Mouse (Mus musculus): ENCODE data around the gene Vwa7. TPM values are rescaled to one million over a fixed set of nuclear protein-coding genes. Genes with fewer than 3 reads are reported as not detected.
"Not testable (repeated sequence)": the region's sequence is repeated elsewhere in the genome, so short reads cannot be mapped to it uniquely, and the experiment has no call there.

Vwa7 gene
- polyA plus RNA-seq, 1 experiment from 2014 or later: 0.13 TPM

DNA sequence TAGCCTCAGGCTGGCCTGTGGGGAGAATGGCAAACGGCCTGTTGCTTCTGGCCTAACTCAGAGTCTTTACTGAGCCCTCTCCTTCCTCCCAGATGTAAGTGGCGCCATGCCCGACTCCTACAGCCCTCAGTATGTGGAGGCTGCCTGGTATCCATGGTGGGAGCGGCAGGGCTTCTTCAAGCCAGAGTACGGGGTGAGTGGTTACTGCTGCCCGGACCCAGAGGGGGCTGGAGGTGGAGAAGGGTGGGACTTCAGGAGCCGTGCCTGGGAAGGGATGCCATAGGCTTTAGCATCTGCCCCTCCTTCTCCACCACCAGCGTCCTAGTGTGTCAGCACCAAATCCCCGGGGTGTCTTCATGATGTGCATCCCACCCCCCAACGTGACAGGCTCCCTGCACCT is 11.2 kb upstream of the Vwa7 start:
- H3K27ac ChIP-seq (ENCODE audit: low read length): no peak overlapping the region
- no peak for ATAC-seq (ENCODE audit: low read depth)
- H3K27me3 ChIP-seq (ENCODE audit: control insufficient read depth, insufficient read depth, low read depth, low read length): no peaks in the 10 kb centered on the region
- H3K4me2 ChIP-seq (ENCODE audit: low read depth, low read length): no peak overlapping the region
- 86% methylated on average over 10 of the region's 10 CpGs for WGBS (ENCODE audit: insufficient replicate concordance)
- peaks cover 38% of the 10 kb centered on the region for H3K36me3 ChIP-seq (ENCODE audit: control insufficient read depth, insufficient read depth)
- no peak overlapping the region for H3K4me3 ChIP-seq (ENCODE audit: low read depth, low read length)
- no peak overlapping the region for H3K9ac ChIP-seq (ENCODE audit: low read depth, low read length)
- H3K4me1 ChIP-seq (ENCODE audit: control insufficient read depth, low read depth, low read length): peaks cover 21% of the 10 kb centered on the region
- no peaks in the 10 kb centered on the region for H3K9me3 ChIP-seq (replicated peaks; ENCODE audit: control insufficient read depth, low read length)

DNA sequence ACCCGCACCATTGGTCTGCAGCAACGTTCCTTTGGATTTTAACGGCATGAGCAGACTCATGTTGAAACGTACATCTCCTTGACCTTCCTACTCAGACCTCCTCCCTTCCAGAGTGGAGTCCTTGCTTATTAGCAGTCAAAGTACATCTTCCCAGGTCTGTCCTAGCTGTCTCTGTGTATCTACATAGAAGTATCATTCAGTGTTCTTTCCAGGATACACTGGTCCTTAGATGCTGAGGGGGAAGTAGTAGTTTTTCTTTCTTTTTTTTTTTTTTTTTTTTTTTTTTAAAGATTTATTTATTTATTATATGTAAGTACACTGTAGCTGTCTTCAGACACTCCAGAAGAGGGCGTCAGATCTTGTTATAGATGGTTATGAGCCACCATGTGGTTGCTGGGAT is 10.5 kb upstream of the Vwa7 start:
- not testable (repeated sequence) for H3K27ac ChIP-seq (ENCODE audit: low read length); H3K9me3 ChIP-seq (replicated peaks; ENCODE audit: control insufficient read depth, low read length); H3K4me3 ChIP-seq (ENCODE audit: low read depth, low read length); ATAC-seq (ENCODE audit: low read depth); H3K27me3 ChIP-seq (ENCODE audit: control insufficient read depth, insufficient read depth, low read depth, low read length); H3K4me2 ChIP-seq (ENCODE audit: low read depth, low read length); H3K9ac ChIP-seq (ENCODE audit: low read depth, low read length)
- peaks cover 45% of the 10 kb centered on the region for H3K36me3 ChIP-seq (ENCODE audit: control insufficient read depth, insufficient read depth)
- 88% methylated on average over 4 of the region's 5 CpGs for WGBS (ENCODE audit: insufficient replicate concordance)
- H3K4me1 ChIP-seq (ENCODE audit: control insufficient read depth, low read depth, low read length): peaks cover 21% of the 10 kb centered on the region

DNA sequence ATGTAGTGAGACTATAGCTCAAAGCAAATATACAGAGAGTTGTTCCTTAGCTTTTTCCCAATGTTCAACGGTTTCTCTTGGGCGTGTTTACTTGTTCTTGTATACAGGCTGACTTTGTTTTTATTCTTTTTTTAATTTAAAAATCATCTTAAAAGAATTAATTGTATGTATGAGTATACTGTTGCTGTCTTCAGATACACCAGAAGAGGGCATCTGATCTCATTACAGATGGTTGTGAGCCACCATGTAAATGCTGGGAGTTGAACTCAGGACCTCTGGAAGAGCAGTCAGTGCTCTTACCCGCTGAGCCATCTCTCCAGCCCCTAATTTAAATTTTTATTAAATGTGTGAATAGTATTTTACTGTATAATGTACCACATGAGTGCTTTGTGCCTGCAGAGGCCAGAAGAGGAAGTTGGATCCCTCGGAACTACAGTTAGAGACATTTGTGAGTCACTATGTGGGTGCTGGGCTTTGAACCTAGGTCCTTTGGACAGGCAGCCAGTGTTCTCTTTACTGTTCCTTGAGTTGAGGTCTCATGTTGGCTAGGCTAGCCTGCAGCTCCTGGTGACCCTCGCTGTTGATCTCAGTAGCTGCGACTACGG is 8.9 kb upstream of the Vwa7 start:
- H3K4me2 ChIP-seq (ENCODE audit: low read depth, low read length): no peak overlapping the region
- no peak for ATAC-seq (ENCODE audit: low read depth)
- H3K4me3 ChIP-seq (ENCODE audit: low read depth, low read length): no peak overlapping the region
- H3K27ac ChIP-seq (ENCODE audit: low read length): no peak overlapping the region
- peaks cover 61% of the 10 kb centered on the region for H3K36me3 ChIP-seq (ENCODE audit: control insufficient read depth, insufficient read depth)
- H3K9ac ChIP-seq (ENCODE audit: low read depth, low read length): no peak overlapping the region
- no peaks in the 10 kb centered on the region for H3K9me3 ChIP-seq (replicated peaks; ENCODE audit: control insufficient read depth, low read length)
- WGBS (ENCODE audit: insufficient replicate concordance): 79% methylated on average over 7 of the region's 7 CpGs
- H3K27me3 ChIP-seq (ENCODE audit: control insufficient read depth, insufficient read depth, low read depth, low read length): no peaks in the 10 kb centered on the region
- peaks cover 19% of the 10 kb centered on the region for H3K4me1 ChIP-seq (ENCODE audit: control insufficient read depth, low read depth, low read length)

DNA sequence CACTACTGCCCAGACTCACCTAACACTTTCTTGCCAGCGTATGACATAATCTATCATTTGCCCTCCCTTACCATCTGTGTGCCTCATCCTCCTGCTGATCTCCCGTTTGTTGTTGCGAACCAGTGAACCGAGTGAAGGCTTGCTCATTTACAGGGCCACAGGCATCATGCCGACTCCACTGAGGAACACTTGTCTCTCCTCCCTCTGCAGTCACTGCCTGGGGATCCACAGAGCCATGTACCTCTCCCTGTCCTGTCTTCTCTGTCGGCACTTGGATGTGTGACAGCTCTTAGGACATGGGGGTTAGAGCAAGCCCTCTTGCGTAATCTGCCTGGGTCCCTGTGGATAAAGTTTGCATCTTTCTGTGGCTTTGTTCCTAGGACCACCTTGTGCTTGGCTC is 6.8 kb upstream of the Vwa7 start:
- H3K4me1 ChIP-seq (ENCODE audit: control insufficient read depth, low read depth, low read length): no peaks in the 10 kb centered on the region; the same call in 1 of the 2 replicates
- H3K9me3 ChIP-seq (replicated peaks; ENCODE audit: control insufficient read depth, low read length): no peaks in the 10 kb centered on the region
- H3K9ac ChIP-seq (ENCODE audit: low read depth, low read length): no peak overlapping the region
- no peak overlapping the region for H3K27ac ChIP-seq (ENCODE audit: low read length)
- no peak overlapping the region for H3K4me3 ChIP-seq (ENCODE audit: low read depth, low read length)
- peaks cover 77% of the 10 kb centered on the region for H3K36me3 ChIP-seq (ENCODE audit: control insufficient read depth, insufficient read depth)
- H3K4me2 ChIP-seq (ENCODE audit: low read depth, low read length): no peak overlapping the region
- 82% methylated on average over 7 of the region's 7 CpGs for WGBS (ENCODE audit: insufficient replicate concordance)
- ATAC-seq (ENCODE audit: low read depth): no peak
- H3K27me3 ChIP-seq (ENCODE audit: control insufficient read depth, insufficient read depth, low read depth, low read length): no peaks in the 10 kb centered on the region

DNA sequence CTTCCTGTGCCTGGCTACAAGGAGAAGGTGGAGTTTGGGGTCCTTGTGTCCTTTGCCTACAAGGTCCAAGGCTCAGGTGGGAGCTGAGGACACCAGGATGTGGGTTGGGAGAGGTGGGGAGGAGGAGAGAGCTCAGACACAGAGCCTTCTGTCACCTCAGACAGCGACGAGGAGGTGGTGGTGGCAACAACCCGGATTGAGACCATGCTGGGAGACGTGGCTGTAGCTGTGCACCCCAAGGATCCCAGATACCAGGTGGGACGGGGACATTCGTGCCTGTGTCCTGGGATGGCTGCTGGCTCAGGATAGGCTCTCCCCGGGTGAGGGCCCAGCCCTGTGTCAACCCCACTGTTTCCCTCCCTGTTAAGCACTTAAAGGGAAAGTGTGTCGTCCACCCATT is 4.9 kb upstream of the Vwa7 start:
- Histone ChIP-seq H3K9me3 (replicated peaks; ENCODE audit: control insufficient read depth, low read length) (no peaks in the 10 kb centered on the region), H3K27ac (ENCODE audit: low read length) (no peak overlapping the region), H3K4me1 (ENCODE audit: control insufficient read depth, low read depth, low read length) (peaks cover 3% of the 10 kb centered on the region), H3K9ac (ENCODE audit: low read depth, low read length) (no peak overlapping the region), H3K4me3 (ENCODE audit: low read depth, low read length) (no peak overlapping the region), H3K27me3 (ENCODE audit: control insufficient read depth, insufficient read depth, low read depth, low read length) (no peaks in the 10 kb centered on the region), H3K4me2 (ENCODE audit: low read depth, low read length) (no peak overlapping the region), H3K36me3 (ENCODE audit: control insufficient read depth, insufficient read depth) (peaks cover 80% of the 10 kb centered on the region)
- no peak for ATAC-seq (ENCODE audit: low read depth)
- WGBS (ENCODE audit: insufficient replicate concordance): 82% methylated on average over 8 of the region's 8 CpGs

DNA sequence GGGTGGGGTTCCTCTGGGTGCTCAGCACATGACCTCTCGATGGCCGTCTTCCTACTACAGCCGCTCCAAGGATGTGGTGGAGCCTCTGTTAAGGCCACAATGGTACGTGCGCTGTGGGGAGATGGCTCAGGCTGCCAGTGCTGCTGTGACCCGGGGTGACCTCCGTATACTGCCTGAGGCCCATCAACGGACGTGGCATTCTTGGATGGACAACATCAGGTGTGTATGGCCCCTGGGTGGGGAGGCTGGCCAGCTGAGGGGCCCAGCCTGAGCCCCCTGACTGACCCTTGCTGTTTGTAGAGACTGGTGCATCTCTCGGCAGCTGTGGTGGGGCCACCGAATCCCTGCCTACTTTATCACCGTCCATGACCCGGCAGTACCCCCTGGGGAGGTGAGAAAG is 3.9 kb upstream of the Vwa7 start:
- no peak for ATAC-seq (ENCODE audit: low read depth)
- H3K9ac ChIP-seq (ENCODE audit: low read depth, low read length): no peak overlapping the region
- H3K27me3 ChIP-seq (ENCODE audit: control insufficient read depth, insufficient read depth, low read depth, low read length): no peaks in the 10 kb centered on the region
- H3K4me1 ChIP-seq (ENCODE audit: control insufficient read depth, low read depth, low read length): peaks cover 4% of the 10 kb centered on the region
- H3K4me2 ChIP-seq (ENCODE audit: low read depth, low read length): no peak overlapping the region
- H3K27ac ChIP-seq (ENCODE audit: low read length): no peak overlapping the region
- no peaks in the 10 kb centered on the region for H3K9me3 ChIP-seq (replicated peaks; ENCODE audit: control insufficient read depth, low read length)
- H3K4me3 ChIP-seq (ENCODE audit: low read depth, low read length): no peak overlapping the region
- peaks cover 75% of the 10 kb centered on the region for H3K36me3 ChIP-seq (ENCODE audit: control insufficient read depth, insufficient read depth)
- WGBS (ENCODE audit: insufficient replicate concordance): 81% methylated on average over 13 of the region's 13 CpGs

DNA sequence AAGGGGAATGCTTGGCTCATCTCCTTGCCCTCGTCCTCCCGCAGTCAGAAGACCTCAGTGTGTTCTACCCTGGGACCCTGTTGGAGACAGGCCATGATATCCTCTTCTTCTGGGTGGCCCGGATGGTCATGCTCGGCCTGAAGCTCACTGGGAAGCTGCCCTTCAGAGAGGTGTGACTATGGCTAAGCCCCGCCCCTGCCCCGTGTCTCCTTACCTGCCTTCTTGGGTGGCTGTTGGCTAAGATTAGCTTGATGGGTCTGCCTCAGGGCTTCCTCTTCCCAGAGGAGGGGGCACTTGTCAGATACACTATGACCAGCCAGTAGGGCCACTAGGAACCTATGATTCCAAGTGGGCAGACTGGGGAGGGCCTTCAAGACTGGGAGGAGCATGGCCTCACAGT is 3.2 kb upstream of the Vwa7 start:
- Histone ChIP-seq H3K36me3 (ENCODE audit: control insufficient read depth, insufficient read depth) (peaks cover 68% of the 10 kb centered on the region), H3K4me1 (ENCODE audit: control insufficient read depth, low read depth, low read length) (peaks cover 4% of the 10 kb centered on the region), H3K27ac (ENCODE audit: low read length) (no peak overlapping the region), H3K27me3 (ENCODE audit: control insufficient read depth, insufficient read depth, low read depth, low read length) (no peaks in the 10 kb centered on the region), H3K4me2 (ENCODE audit: low read depth, low read length) (no peak overlapping the region), H3K9me3 (replicated peaks; ENCODE audit: control insufficient read depth, low read length) (no peaks in the 10 kb centered on the region), H3K4me3 (ENCODE audit: low read depth, low read length) (no peak overlapping the region), H3K9ac (ENCODE audit: low read depth, low read length) (no peak overlapping the region)
- no peak for ATAC-seq (ENCODE audit: low read depth)
- 71% methylated on average over 6 of the region's 6 CpGs for WGBS (ENCODE audit: insufficient replicate concordance)

DNA sequence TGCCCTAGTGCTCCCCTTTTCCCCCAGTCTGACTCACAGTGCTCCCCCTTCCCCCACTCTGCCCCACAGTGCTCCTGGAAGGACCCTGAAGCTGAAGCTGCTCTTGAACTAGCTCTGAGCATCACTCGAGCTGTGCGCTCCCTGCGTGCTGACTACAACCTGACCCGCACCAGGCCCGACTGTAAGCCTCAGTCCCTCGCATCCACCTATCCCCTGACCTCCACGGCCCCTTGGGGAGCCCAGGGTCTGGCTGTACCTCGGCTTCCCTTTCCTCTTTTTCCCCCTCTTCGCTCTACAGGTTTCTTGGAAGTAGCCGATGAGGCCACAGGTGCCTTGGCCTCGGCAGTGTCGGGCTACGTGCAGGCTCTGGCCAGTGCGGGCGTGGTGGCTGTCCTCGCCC is 1.1 kb upstream of the Vwa7 start:
- Histone ChIP-seq H3K27me3 (ENCODE audit: control insufficient read depth, insufficient read depth, low read depth, low read length) (no peaks in the 10 kb centered on the region), H3K4me1 (ENCODE audit: control insufficient read depth, low read depth, low read length) (peaks cover 4% of the 10 kb centered on the region), H3K4me2 (ENCODE audit: low read depth, low read length) (no peak overlapping the region), H3K27ac (ENCODE audit: low read length) (no peak overlapping the region), H3K4me3 (ENCODE audit: low read depth, low read length) (no peak overlapping the region), H3K9ac (ENCODE audit: low read depth, low read length) (no peak overlapping the region), H3K9me3 (replicated peaks; ENCODE audit: control insufficient read depth, low read length) (no peaks in the 10 kb centered on the region), H3K36me3 (ENCODE audit: control insufficient read depth, insufficient read depth) (peaks cover 59% of the 10 kb centered on the region)
- ATAC-seq (ENCODE audit: low read depth): no peak
- WGBS (ENCODE audit: insufficient replicate concordance): 88% methylated on average over 16 of the region's 16 CpGs

DNA sequence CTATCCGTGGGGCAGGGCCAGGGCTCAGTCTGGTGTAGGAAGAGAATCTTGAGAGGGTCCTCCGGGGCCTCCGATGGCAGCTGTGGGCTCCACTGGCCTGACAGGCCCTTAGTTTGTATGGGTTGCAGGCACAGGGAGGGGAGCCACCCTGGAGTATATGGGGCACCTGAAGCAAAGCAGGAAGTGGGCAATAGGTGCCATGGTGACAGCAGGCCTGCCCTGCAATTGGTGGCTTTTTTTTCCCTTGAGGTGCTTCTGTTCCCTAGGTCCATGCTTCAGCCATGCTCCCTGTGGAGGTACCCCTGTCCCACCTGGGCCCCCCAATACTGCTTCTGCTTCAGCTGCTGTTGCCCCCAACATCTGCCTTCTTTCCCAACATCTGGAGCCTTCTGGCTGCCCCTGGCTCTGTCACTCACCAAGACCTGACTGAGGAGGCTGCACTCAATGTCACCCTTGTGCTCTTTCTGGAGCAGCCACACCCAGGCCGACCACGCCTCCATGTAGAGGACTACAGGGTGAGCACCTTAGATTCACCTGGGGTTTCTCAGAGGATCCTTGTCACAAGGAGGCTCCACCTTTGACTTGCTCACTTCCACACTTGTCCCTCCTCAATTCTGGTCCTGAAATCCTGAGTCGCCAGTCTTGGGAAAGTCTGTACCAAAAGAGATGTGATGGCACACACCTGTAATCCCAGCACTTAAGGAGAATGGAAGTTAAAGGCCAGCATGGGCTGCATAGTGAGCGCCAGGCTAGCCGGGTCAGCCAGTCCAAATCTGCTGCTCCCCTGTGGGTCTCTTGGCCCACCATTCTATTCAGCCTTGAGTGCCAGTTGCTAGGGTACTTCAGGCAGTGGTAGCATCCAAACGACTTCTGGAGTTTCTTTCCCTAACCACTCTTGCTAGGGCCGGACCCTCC is 669 bp downstream of the Vwa7 start:
- ATAC-seq (ENCODE audit: low read depth): no peak
- H3K9me3 ChIP-seq (replicated peaks; ENCODE audit: control insufficient read depth, low read length): no peaks in the 10 kb centered on the region
- no peak overlapping the region for H3K4me2 ChIP-seq (ENCODE audit: low read depth, low read length)
- H3K27ac ChIP-seq (ENCODE audit: low read length): no peak overlapping the region
- no peak overlapping the region for H3K9ac ChIP-seq (ENCODE audit: low read depth, low read length)
- peaks cover 17% of the 10 kb centered on the region for H3K4me1 ChIP-seq (ENCODE audit: control insufficient read depth, low read depth, low read length)
- no peak overlapping the region for H3K4me3 ChIP-seq (ENCODE audit: low read depth, low read length)
- peaks cover 42% of the 10 kb centered on the region for H3K36me3 ChIP-seq (ENCODE audit: control insufficient read depth, insufficient read depth)
- WGBS (ENCODE audit: insufficient replicate concordance): 73% methylated on average over 10 of the region's 10 CpGs
- H3K27me3 ChIP-seq (ENCODE audit: control insufficient read depth, insufficient read depth, low read depth, low read length): no peaks in the 10 kb centered on the region
